Mouse (Mus musculus) stomach, embryonic 16.5 days (tissue): Measurements from ENCODE around the gene Olfr1206. TPM values are rescaled to one million over a fixed set of nuclear protein-coding genes. Genes with fewer than 3 reads are reported as not detected.

Source experiments
- ATAC-seq: fragments of 200-750 bp; cut with Nextera tagmentation; 2 replicates; pipeline ENCODE4 v1.8.0; 2017; ENCODE audit warnings: moderate number of reproducible peaks, moderate TSS enrichment; ENCODE audit not compliant: insufficient read depth, low FRiP score
- H3K27ac ChIP-seq: fragments of 300-500 bp; sonication (generic); 2 replicates; pipeline ENCODE4 v1.5.1; 2014; ENCODE audit warnings: low read length
- H3K27me3 ChIP-seq: fragments of 300-500 bp; sonication (generic); 2 replicates; pipeline ENCODE4 v1.6.1; 2014; ENCODE audit warnings: low read length, control low read depth, mixed read lengths; ENCODE audit not compliant: control insufficient read depth, insufficient read depth
- H3K36me3 ChIP-seq: fragments of 300-500 bp; sonication (generic); 2 replicates; pipeline ENCODE4 v1.6.1; 2014; ENCODE audit warnings: low read length; ENCODE audit not compliant: control insufficient read depth, insufficient read depth
- H3K4me1 ChIP-seq: fragments of 300-500 bp; sonication (generic); 2 replicates; pipeline ENCODE4 v1.6.1; 2014; ENCODE audit warnings: low read length, control low read depth, mixed read lengths; ENCODE audit not compliant: control insufficient read depth, insufficient read depth
- H3K4me2 ChIP-seq: fragments of 300-500 bp; sonication (generic); 2 replicates; pipeline ENCODE4 v1.6.1; 2014; ENCODE audit warnings: low read depth, low read length, mixed read lengths
- H3K4me3 ChIP-seq: fragments of 300-500 bp; sonication (generic); replicated peaks from 2 replicates; pipeline ENCODE4 v1.5.1; 2014; ENCODE audit warnings: mild to moderate bottlenecking, low read length
- H3K9ac ChIP-seq: fragments of 300-500 bp; sonication (generic); 2 replicates; pipeline ENCODE4 v1.6.1; 2014; ENCODE audit warnings: low read length
- H3K9me3 ChIP-seq: fragments of 300-500 bp; sonication (generic); replicated peaks from 2 replicates; pipeline ENCODE4 v1.6.1; 2016; ENCODE audit warnings: low read length, control low read depth; ENCODE audit not compliant: control insufficient read depth
- WGBS: fragments of 180-500 bp; shearing (Covaris S2); extraction: QIAGEN DNeasy Blood & Tissue Kit; methylation state at CpG from one replicate; pipeline ENCODE4 v1.1.7; 2014; 5-methylcytosine and 5-hydroxymethylcytosine counted together
- polyA plus RNA-seq: library from polyadenylated mRNA; unstranded; fragments of >200 nt; fragmentation: Nextera tagmentation; extraction: Ambion mirVana; gene quantifications from 2 replicates; pipeline ENCODE4 v1.2.1, GENCODE M21; 2015

Gene Olfr1206
- polyA plus RNA-seq, result not detected in 2 replicates

DNA sequence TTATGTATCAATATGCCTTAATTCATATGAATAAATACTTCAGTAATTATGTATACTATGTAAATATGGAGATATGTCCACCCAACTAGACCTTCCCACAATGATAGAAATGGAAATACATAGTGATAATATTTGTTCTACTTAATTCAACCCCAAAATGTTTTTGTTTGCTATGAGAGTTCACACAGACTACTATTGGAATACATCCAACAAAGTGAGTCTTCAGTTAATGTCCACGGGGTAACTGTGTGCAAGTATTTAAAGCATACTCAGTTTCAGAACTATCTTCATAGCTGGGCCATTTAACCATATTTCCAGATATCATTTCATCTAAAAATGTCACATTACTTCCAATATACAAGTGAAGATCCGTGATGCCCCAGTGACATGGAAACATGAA, at the start of gene Olfr1206:
TSS of gene Olfr1206 (plus strand) at position 301 of the 400 bp plus-strand sequence.
- 66% methylated on average over 2 of the region's 2 CpGs for WGBS
- Histone ChIP-seq H3K27me3 (no peaks in the 10 kb centered on the region), H3K4me2 (no peak within 1 kb of the TSS), H3K27ac (no peak within 1 kb of the TSS), H3K4me1 (no peaks in the 10 kb centered on the region), H3K9ac (no peak within 1 kb of the TSS), H3K9me3 (no peaks in the 10 kb centered on the region), H3K36me3 (no peaks in the 10 kb centered on the region), H3K4me3 (no peak within 1 kb of the TSS)
- ATAC-seq, result no peak

DNA sequence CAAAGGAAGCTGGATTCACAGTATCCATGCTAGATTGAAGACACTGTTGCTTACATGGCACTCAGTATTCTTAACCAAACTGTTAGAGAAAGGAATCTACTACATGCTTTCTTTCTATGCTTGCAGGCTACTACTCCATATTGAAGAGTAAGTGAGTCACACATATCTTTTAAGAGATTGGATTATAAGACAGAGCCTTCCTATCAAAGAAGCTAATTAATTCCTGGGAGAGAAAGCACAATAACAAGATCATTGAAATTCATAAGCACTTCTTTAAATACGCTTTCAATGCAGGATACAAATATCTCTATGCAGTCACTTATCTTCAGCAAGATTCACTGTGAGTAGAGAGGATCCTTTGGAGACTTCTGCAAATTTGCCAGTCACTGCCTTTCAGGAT, 48.8 kb upstream of the Olfr1206 start, which contains the start of gene Olfr1202:
TSS of gene Olfr1202 (plus strand) at position 301 of the 400 bp plus-strand sequence.
- Histone ChIP-seq H3K4me1 (no peaks in the 10 kb centered on the region), H3K9me3 (no peaks in the 10 kb centered on the region), H3K36me3 (no peaks in the 10 kb centered on the region), H3K27me3 (no peaks in the 10 kb centered on the region), H3K4me3 (no peak within 1 kb of the TSS), H3K9ac (no peak within 1 kb of the TSS), H3K27ac (no peak within 1 kb of the TSS), H3K4me2 (no peak within 1 kb of the TSS)
- ATAC-seq, result no peak
- WGBS, result 80% methylated on average over 1 of the region's 1 CpGs

GRCm38 (mm10) chr2:88829437-88829836, 33.6 kb upstream of the Olfr1206 start, which contains the start of gene Olfr1205:
Gene Olfr1205, plus strand, starts transcription at chr2:88829737.
- no peak within 1 kb of the TSS for H3K27ac ChIP-seq
- H3K4me2 ChIP-seq, result no peak within 1 kb of the TSS
- ATAC-seq, result no peak
- no peaks in the 10 kb centered on the region for H3K9me3 ChIP-seq
- H3K27me3 ChIP-seq, result no peaks in the 10 kb centered on the region
- H3K4me3 ChIP-seq, result no peak within 1 kb of the TSS
- H3K9ac ChIP-seq, result no peak within 1 kb of the TSS
- H3K4me1 ChIP-seq, result no peaks in the 10 kb centered on the region
- 91% methylated on average over 2 of the region's 2 CpGs for WGBS
- no peaks in the 10 kb centered on the region for H3K36me3 ChIP-seq

- Histone ChIP-seq H3K9me3 (no peaks in the 10 kb centered on the region), H3K4me3 (no peak overlapping the region), H3K27me3 (no peaks in the 10 kb centered on the region), H3K9ac (no peak overlapping the region), H3K4me1 (no peaks in the 10 kb centered on the region), H3K4me2 (no peak overlapping the region), H3K27ac (no peak overlapping the region), H3K36me3 (no peaks in the 10 kb centered on the region)
- ATAC-seq, result no peak
- WGBS, result 43% methylated on average over 2 of the region's 2 CpGs
These were observed 24.6 kb upstream of the Olfr1206 start for GRCm38 (mm10) chr2:88838477-88838876.

- no peak within 1 kb of the TSS for H3K9ac ChIP-seq
- ATAC-seq, result no peak
These were observed 14.0 kb upstream of the Olfr1206 start, which contains the start of gene Olfr1204 for GRCm38 (mm10) chr2:88848992-88849391. Gene Olfr1204, plus strand, starts transcription at chr2:88849292.

GRCm38 (mm10) chr2:88902211-88902610, 39.2 kb downstream of the Olfr1206 start, which contains the start of gene Olfr1208:
Gene Olfr1208, minus strand, starts transcription at chr2:88902311.
- Histone ChIP-seq H3K4me1 (no peaks in the 10 kb centered on the region), H3K9me3 (no peaks in the 10 kb centered on the region), H3K36me3 (no peaks in the 10 kb centered on the region), H3K4me3 (no peak within 1 kb of the TSS), H3K4me2 (no peak within 1 kb of the TSS), H3K27me3 (no peaks in the 10 kb centered on the region), H3K9ac (no peak within 1 kb of the TSS), H3K27ac (no peak within 1 kb of the TSS)
- no peak for ATAC-seq

More at GRCm38 (mm10) chr2:88848992-88849391, 14.0 kb upstream of the Olfr1206 start, which contains the start of gene Olfr1204:
- Histone ChIP-seq H3K4me2 (no peak within 1 kb of the TSS), H3K36me3 (no peaks in the 10 kb centered on the region), H3K4me3 (no peak within 1 kb of the TSS), H3K27me3 (no peaks in the 10 kb centered on the region), H3K27ac (no peak within 1 kb of the TSS), H3K4me1 (no peaks in the 10 kb centered on the region), H3K9me3 (no peaks in the 10 kb centered on the region)
- 89% methylated on average over 1 of the region's 1 CpGs for WGBS

DNA sequence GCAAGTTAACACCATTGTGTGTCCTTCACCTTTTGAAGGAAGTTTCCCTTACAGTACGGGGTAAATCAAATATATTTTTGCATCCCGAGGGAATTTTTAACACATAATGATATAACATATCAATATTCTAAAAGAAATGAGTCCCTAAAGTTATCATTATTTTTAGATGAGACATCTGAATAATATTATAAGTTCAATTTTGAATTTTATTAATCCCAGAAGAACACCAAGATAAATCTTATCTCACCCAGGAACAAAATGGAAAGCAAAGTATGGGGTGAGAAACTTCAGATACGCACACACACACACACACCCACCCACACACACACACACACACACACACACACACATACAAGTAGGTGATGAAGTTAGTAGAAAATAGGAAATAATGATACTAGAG, 52.0 kb downstream of the Olfr1206 start, which contains the start of gene Olfr1209:
TSS of gene Olfr1209 (minus strand) at position 101 of the 400 bp plus-strand sequence.
- Histone ChIP-seq H3K9ac (no peak within 1 kb of the TSS), H3K27ac (no peak within 1 kb of the TSS), H3K9me3 (no peaks in the 10 kb centered on the region), H3K27me3 (no peaks in the 10 kb centered on the region), H3K4me3 (no peak within 1 kb of the TSS), H3K4me2 (no peak within 1 kb of the TSS), H3K4me1 (no peaks in the 10 kb centered on the region), H3K36me3 (no peaks in the 10 kb centered on the region)
- WGBS, result 87% methylated on average over 3 of the region's 3 CpGs
- no peak for ATAC-seq

Other genes with a start within 250 kb of the Olfr1206 start
- not detected in 2 replicates for gene Olfr1191-ps1, start 222.7 kb upstream of the Olfr1206 start, polyA plus RNA-seq
- not detected in 2 replicates for gene Olfr1192-ps1, start 214.7 kb upstream of the Olfr1206 start, polyA plus RNA-seq
- gene Olfr1193, start 187.6 kb upstream of the Olfr1206 start, polyA plus RNA-seq, result not detected in 2 replicates
- gene Olfr1195, start 174.0 kb upstream of the Olfr1206 start, polyA plus RNA-seq, result not detected in 2 replicates
- not detected in 2 replicates for gene Olfr1196, start 158.6 kb upstream of the Olfr1206 start, polyA plus RNA-seq
- not detected in 2 replicates for gene Olfr1197, start 130.9 kb upstream of the Olfr1206 start, polyA plus RNA-seq
- gene Olfr1198, start 111.9 kb upstream of the Olfr1206 start, polyA plus RNA-seq, result not detected in 2 replicates
- not detected in 2 replicates for gene Olfr1199, start 102.8 kb upstream of the Olfr1206 start, polyA plus RNA-seq
- gene Olfr1200, start 92.7 kb upstream of the Olfr1206 start, polyA plus RNA-seq, result not detected in 2 replicates
- not detected in 2 replicates for gene Olfr1201, start 70.2 kb upstream of the Olfr1206 start, polyA plus RNA-seq
- not detected in 2 replicates for gene Olfr1202, start 48.7 kb upstream of the Olfr1206 start, polyA plus RNA-seq
- gene Olfr1205, start 33.5 kb upstream of the Olfr1206 start, polyA plus RNA-seq, result not detected in 2 replicates
- gene Olfr1204, start 13.9 kb upstream of the Olfr1206 start, polyA plus RNA-seq, result not detected in 2 replicates
- not detected in 2 replicates for gene Olfr1208, start 39.1 kb downstream of the Olfr1206 start, polyA plus RNA-seq
- not detected in 2 replicates for gene Olfr1209, start 51.9 kb downstream of the Olfr1206 start, polyA plus RNA-seq
- gene Olfr1211, start 74.9 kb downstream of the Olfr1206 start, polyA plus RNA-seq, result not detected in 2 replicates
- gene Olfr1212, start 90.7 kb downstream of the Olfr1206 start, polyA plus RNA-seq, result not detected in 2 replicates
- gene Gm13762, start 117.0 kb downstream of the Olfr1206 start, polyA plus RNA-seq, result not detected in 2 replicates
- not detected in 2 replicates for gene Olfr1214, start 129.4 kb downstream of the Olfr1206 start, polyA plus RNA-seq
- gene Olfr1215, start 143.7 kb downstream of the Olfr1206 start, polyA plus RNA-seq, result not detected in 2 replicates
- gene Olfr1216, start 155.1 kb downstream of the Olfr1206 start, polyA plus RNA-seq, result not detected in 2 replicates
- gene Olfr1217, start 168.8 kb downstream of the Olfr1206 start, polyA plus RNA-seq, result not detected in 2 replicates
- gene Olfr1218, start 198.0 kb downstream of the Olfr1206 start, polyA plus RNA-seq, result not detected in 2 replicates
- not detected in 2 replicates for gene Olfr1219, start 220.3 kb downstream of the Olfr1206 start, polyA plus RNA-seq
- not detected in 2 replicates for gene Olfr1220, start 243.6 kb downstream of the Olfr1206 start, polyA plus RNA-seq